Mouse (Mus musculus) kidney, adult 18-20 months (tissue): Measurements from ENCODE around the gene 1700034J05Rik.

Experiments
- DNase-seq: peaks from one replicate; pipeline ENCODE4 v3.0.0; 2021

1700034J05Rik gene

GRCm38 (mm10) chr6:146915808-146916207, 38.4 kb downstream of the 1700034J05Rik start:
- DNase-seq = no peak

- no peak for DNase-seq
Observed at GRCm38 (mm10) chr6:146913489-146914198, 40.6 kb downstream of the 1700034J05Rik start.

GRCm38 (mm10) chr6:146912835-146913488, 41.3 kb downstream of the 1700034J05Rik start:
- peak; percentile 64 for DNase-seq

- DNase-seq = no peak
Observed at GRCm38 (mm10) chr6:146910801-146911200, 43.4 kb downstream of the 1700034J05Rik start.

GRCm38 (mm10) chr6:146909725-146910489, 44.3 kb downstream of the 1700034J05Rik start:
- no peak for DNase-seq

GRCm38 (mm10) chr6:146908801-146909200, 45.4 kb downstream of the 1700034J05Rik start:
- DNase-seq = no peak

- DNase-seq = no peak
Observed at GRCm38 (mm10) chr6:146907795-146908190, 46.4 kb downstream of the 1700034J05Rik start.

GRCm38 (mm10) chr6:146907061-146907794, 47.0 kb downstream of the 1700034J05Rik start:
- DNase-seq = no peak

GRCm38 (mm10) chr6:146906000-146906786, 48.0 kb downstream of the 1700034J05Rik start:
- DNase-seq = no peak

- no peak for DNase-seq
Observed at GRCm38 (mm10) chr6:146904707-146905106, 49.5 kb downstream of the 1700034J05Rik start.

GRCm38 (mm10) chr6:146903632-146904031, 50.6 kb downstream of the 1700034J05Rik start:
- DNase-seq = no peak

- DNase-seq = no peak
Observed at GRCm38 (mm10) chr6:146901929-146902328, 52.3 kb downstream of the 1700034J05Rik start.
